Mouse (Mus musculus) heart, adult 2 months (tissue): Measurements from ENCODE around the gene BC048403.

Source experiments
- CTCF ChIP-seq: fragments of 200-600 bp; IDR thresholded peaks from 2 replicates; pipeline ENCODE4 v1.8.1; 2022; ENCODE audit warnings: antibody characterized with exemption, mild to moderate bottlenecking, moderate library complexity
- EP300 ChIP-seq: fragments of 200-500 bp; IDR thresholded peaks from 2 replicates; pipeline ENCODE4 v1.6.1; 2011; ENCODE audit warnings: low read depth, low read length, control low read depth; ENCODE audit not compliant: insufficient read depth
- POLR2A ChIP-seq: fragments of 200-500 bp; IDR thresholded peaks from 2 replicates; pipeline ENCODE4 v1.6.1; 2011; ENCODE audit warnings: mild to moderate bottlenecking, low read depth, low read length, control low read depth; ENCODE audit not compliant: insufficient read depth

- no peak for TF ChIP-seq CTCF
- no peak for TF ChIP-seq EP300
- no peak for TF ChIP-seq POLR2A
These were observed 34.2 kb upstream of the BC048403 start for GRCm38 (mm10) chr10:121705399-121706163.
